Mouse (Mus musculus) midbrain, embryonic 16.5 days (tissue): Measurements from ENCODE around the gene Efna3. TPM values are rescaled to one million over a fixed set of nuclear protein-coding genes. Genes with fewer than 3 reads are reported as not detected.

Source experiments
- ATAC-seq: fragments of 200-750 bp; cut with Nextera tagmentation; 2 replicates; pipeline ENCODE4 v1.8.0; 2017; ENCODE audit warnings: moderate TSS enrichment
- H3K27ac ChIP-seq: fragments of 300-500 bp; sonication (generic); 2 replicates; pipeline ENCODE4 v1.5.1; 2014; ENCODE audit warnings: mild to moderate bottlenecking, low read length, mixed read lengths
- H3K27me3 ChIP-seq: fragments of 300-500 bp; sonication (generic); 2 replicates; pipeline ENCODE4 v1.6.1; 2014; ENCODE audit warnings: low read depth, low read length, mixed read lengths; ENCODE audit not compliant: control insufficient read depth, insufficient read depth
- H3K36me3 ChIP-seq: fragments of 300-500 bp; sonication (generic); 2 replicates; pipeline ENCODE4 v1.6.1; 2014; ENCODE audit warnings: mild to moderate bottlenecking, low read length, moderate library complexity, mixed read lengths; ENCODE audit not compliant: control insufficient read depth, insufficient read depth
- H3K4me1 ChIP-seq: fragments of 300-500 bp; sonication (generic); 2 replicates; pipeline ENCODE4 v1.6.1; 2014; ENCODE audit warnings: mild to moderate bottlenecking, low read length, mixed read lengths; ENCODE audit not compliant: control insufficient read depth, insufficient read depth
- H3K4me2 ChIP-seq: fragments of 300-500 bp; sonication (generic); 2 replicates; pipeline ENCODE4 v1.6.1; 2014; ENCODE audit warnings: mild to moderate bottlenecking, low read length, mixed read lengths
- H3K4me3 ChIP-seq: fragments of 300-500 bp; sonication (generic); 2 replicates; pipeline ENCODE4 v1.5.1; 2014; ENCODE audit warnings: low read depth, mild to moderate bottlenecking, low read length, moderate library complexity, mixed read lengths
- H3K9ac ChIP-seq: fragments of 300-500 bp; sonication (generic); 2 replicates; pipeline ENCODE4 v1.6.1; 2014; ENCODE audit warnings: low read depth, low read length, mixed read lengths
- H3K9me3 ChIP-seq: fragments of 300-500 bp; sonication (generic); replicated peaks from 2 replicates; pipeline ENCODE4 v1.6.1; 2014; ENCODE audit warnings: mild to moderate bottlenecking, low read length, mixed read lengths; ENCODE audit not compliant: control insufficient read depth, poor library complexity, severe bottlenecking
- WGBS: fragments of 180-500 bp; shearing (Covaris S2); extraction: QIAGEN DNeasy Blood & Tissue Kit; methylation state at CpG from one replicate; pipeline ENCODE4 v1.1.7; 2014; 5-methylcytosine and 5-hydroxymethylcytosine counted together
- polyA plus RNA-seq: library from polyadenylated mRNA; unstranded; fragments of >200 nt; fragmentation: Nextera tagmentation; extraction: Ambion mirVana; gene quantifications from 2 replicates; pipeline ENCODE4 v1.2.1, GENCODE M21; 2015

The Efna3 gene
- polyA plus RNA-seq, 1 experiment from 2014 or later = 59.0 TPM

GRCm38 (mm10) chr3:89278107-89278506 lies 44.7 kb downstream of the Efna3 start:
- no peak for ATAC-seq
- 87% methylated on average over 7 of the region's 7 CpGs for WGBS
- Histone ChIP-seq H3K4me2 (peak overlapping the region; percentile 95; the same call in 1 of the 2 replicates), H3K36me3 (no peaks in the 10 kb centered on the region), H3K4me1 (peaks cover 21% of the 10 kb centered on the region), H3K9ac (no peak overlapping the region), H3K27me3 (0 out of 2 replicates have a peak, but pooled peaks cover 4% of the 10 kb centered on the region), H3K9me3 (no peaks in the 10 kb centered on the region), H3K27ac (no peak overlapping the region), H3K4me3 (no peak overlapping the region)

DNA sequence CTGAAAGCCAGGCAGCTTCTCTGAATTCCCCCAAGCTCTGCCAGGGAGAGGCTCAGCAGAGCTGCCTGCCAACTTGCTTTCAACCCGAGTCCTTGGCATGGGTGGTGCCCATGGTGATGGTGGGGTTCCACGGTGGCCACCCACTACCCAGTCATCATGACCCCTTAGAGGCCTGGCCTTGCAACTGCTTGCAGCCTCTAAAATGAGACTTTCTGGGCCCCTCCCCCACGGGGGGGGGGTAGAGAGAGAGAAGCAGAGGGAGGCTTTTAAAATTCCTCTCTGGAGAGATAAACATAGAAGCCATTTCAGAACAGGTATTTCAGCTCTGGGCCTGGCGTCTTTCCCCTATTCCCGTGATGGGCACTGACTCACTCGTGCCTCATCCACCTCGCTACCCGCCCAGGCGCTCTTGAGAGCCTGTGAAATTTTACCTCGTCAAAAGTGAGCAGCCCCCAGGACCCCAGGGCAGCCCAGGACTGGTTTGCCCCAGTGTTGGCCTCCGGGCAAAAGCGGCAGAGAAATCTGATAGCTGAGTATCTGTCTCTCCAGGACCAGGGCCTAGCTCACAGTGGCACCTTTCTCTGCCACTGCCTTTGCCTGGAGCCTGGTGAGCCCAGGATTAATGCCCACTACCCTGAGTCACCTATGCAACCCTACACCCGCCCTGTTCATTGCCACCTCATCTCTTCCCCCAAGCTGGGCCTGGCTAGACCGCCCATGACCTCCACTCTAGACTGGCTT lies 45.3 kb downstream of the Efna3 start:
- H3K4me3 ChIP-seq = no peak overlapping the region

DNA sequence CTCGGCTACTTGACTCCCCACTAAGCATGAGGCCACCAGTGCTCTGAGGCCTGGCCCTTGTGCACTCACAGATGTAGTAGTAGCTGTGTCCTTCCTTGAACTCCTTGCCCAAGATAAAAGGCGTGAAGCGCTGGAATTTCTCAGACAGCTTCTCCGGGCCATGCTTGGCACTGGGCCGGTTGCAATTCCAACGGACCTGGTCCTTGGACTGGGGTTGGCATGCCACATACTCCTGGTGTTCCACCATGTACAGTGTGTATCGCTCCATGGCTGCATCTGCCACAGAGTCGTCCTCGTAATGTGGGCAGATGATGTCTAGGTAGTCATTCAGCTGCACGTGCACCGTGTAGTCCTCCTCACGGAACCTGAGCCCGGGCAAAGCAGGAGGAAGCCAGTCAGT lies 46.7 kb downstream of the Efna3 start:
- no peak for ATAC-seq
- no peak overlapping the region for H3K4me3 ChIP-seq
- peaks cover 17% of the 10 kb centered on the region for H3K4me1 ChIP-seq
- no peaks in the 10 kb centered on the region for H3K27me3 ChIP-seq
- H3K9ac ChIP-seq = no peak overlapping the region
- 93% methylated on average over 13 of the region's 13 CpGs for WGBS
- H3K36me3 ChIP-seq = no peaks in the 10 kb centered on the region
- no peak overlapping the region for H3K27ac ChIP-seq
- no peaks in the 10 kb centered on the region for H3K9me3 ChIP-seq
- no peak overlapping the region for H3K4me2 ChIP-seq

More for the DNA sequence above, 45.3 kb downstream of the Efna3 start:
- H3K36me3 ChIP-seq = no peaks in the 10 kb centered on the region
- no peaks in the 10 kb centered on the region for H3K9me3 ChIP-seq
- peaks cover 21% of the 10 kb centered on the region for H3K4me1 ChIP-seq
- H3K27ac ChIP-seq = no peak overlapping the region
- H3K9ac ChIP-seq = no peak overlapping the region
- WGBS = 61% methylated on average over 14 of the region's 14 CpGs
- no peak for ATAC-seq
- H3K27me3 ChIP-seq = 0 out of 2 replicates have a peak, but pooled peaks cover 4% of the 10 kb centered on the region
- no peak overlapping the region for H3K4me2 ChIP-seq

GRCm38 (mm10) chr3:89271760-89272159 lies 51.0 kb downstream of the Efna3 start:
- Histone ChIP-seq H3K36me3 (no peaks in the 10 kb centered on the region), H3K4me3 (no peak overlapping the region), H3K27ac (no peak overlapping the region), H3K9ac (no peak overlapping the region), H3K27me3 (no peaks in the 10 kb centered on the region), H3K4me2 (no peak overlapping the region), H3K9me3 (no peaks in the 10 kb centered on the region), H3K4me1 (peaks cover 30% of the 10 kb centered on the region)
- no peak for ATAC-seq
- WGBS = 61% methylated on average over 6 of the region's 6 CpGs

DNA sequence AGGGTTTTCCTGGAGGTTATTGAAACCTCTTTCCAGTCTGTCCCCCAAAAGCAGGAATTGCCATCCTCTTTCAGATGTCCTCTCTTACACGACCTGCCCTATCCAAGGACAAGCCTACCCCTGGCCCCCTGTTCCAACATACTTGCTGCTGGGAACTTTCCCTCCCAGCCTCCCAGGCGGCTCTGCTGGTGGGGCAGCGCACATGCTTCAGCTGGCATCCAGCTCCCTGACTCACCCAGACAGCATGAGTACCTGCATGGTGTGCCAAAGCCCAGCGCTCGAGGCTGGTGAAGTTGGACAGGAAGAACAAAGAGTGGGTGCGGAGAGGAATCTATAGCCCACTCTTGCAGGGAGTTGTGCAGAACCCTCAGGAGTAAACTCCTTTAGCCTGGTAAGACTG lies 51.9 kb downstream of the Efna3 start:
- peak overlapping the region; percentile 83 for H3K9ac ChIP-seq
- H3K4me1 ChIP-seq = peaks cover 34% of the 10 kb centered on the region
- H3K4me2 ChIP-seq = peak overlapping the region; percentile 89
- no peak for ATAC-seq
- H3K4me3 ChIP-seq = peak overlapping the region; percentile 58
- WGBS = 66% methylated on average over 6 of the region's 6 CpGs
- no peaks in the 10 kb centered on the region for H3K36me3 ChIP-seq
- H3K27me3 ChIP-seq = no peaks in the 10 kb centered on the region
- H3K27ac ChIP-seq = peak overlapping the region; percentile 81
- H3K9me3 ChIP-seq = no peaks in the 10 kb centered on the region

DNA sequence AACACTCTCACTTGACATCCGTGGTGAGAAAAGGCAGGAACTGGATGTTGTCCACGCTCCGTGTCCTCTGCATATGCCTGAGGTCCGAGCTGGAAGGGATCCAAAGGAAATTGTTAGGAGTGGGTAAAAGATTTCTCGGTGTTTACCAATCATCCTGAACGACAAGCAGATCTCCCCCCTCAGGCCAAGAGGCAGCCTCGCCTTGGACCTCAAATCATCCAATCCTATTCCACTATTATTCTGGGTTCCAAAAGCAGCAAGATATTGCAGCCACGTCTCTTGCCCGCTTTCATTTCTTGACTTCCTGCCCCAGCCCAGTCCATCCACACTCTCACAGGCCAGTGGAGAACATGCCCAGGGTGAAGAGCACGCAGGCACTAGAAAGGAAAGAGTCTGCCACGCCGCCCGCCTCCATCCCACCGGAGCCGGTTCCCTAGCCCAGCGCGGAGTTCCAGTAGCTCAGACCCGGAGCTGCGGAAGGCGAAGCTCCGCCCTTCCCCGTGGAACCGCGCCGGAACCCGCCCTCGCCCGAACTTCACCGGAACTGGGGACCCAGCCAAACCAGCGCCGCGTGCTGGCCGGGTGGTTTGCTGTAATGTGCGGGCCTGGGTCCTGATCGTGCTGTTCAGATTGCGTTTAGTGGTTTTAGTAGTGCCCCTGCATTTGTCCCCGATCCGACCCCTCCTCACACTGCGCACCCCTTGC lies 52.6 kb downstream of the Efna3 start, which contains the start of gene Slc50a1:
Slc50a1 (minus strand) TSS at position 520 of the 705 bp plus-strand sequence.
- peak within 1 kb of the TSS; percentile 81 for H3K27ac ChIP-seq
- H3K27me3 ChIP-seq = no peaks in the 10 kb centered on the region
- peak within 1 kb of the TSS; percentile 58 for H3K4me3 ChIP-seq
- no peaks in the 10 kb centered on the region for H3K9me3 ChIP-seq
- ATAC-seq = peak; percentile 38
- peak within 1 kb of the TSS; percentile 89 for H3K4me2 ChIP-seq
- peaks cover 35% of the 10 kb centered on the region for H3K4me1 ChIP-seq
- WGBS = 3% methylated on average over 39 of the region's 39 CpGs
- H3K9ac ChIP-seq = peak within 1 kb of the TSS; percentile 83
- H3K36me3 ChIP-seq = no peaks in the 10 kb centered on the region

DNA sequence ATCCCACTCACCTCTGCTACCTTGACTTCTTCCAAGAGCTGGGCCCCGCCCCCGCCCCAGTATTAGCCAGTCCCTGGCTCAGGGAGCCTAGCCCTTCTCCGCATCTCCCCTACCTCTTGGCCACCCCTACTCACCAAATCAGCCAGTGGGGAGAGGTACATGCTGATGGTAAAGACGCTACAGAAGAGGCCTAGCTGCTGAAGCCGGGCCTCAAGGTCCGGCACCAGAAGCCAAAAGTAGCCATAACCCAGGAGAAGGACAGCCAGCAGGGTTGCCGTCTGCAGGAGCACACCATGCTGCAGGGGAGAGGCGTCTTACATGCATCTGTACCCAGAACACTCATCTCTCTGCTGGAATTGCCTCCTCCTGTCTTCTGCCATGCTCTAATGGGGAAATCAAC lies 53.8 kb downstream of the Efna3 start:
- no peak for ATAC-seq
- H3K4me1 ChIP-seq = peaks cover 35% of the 10 kb centered on the region
- H3K4me3 ChIP-seq = no peak overlapping the region
- WGBS = 51% methylated on average over 8 of the region's 8 CpGs
- peak overlapping the region; percentile 11; the same call in 1 of the 2 replicates for H3K9ac ChIP-seq
- H3K9me3 ChIP-seq = no peaks in the 10 kb centered on the region
- no peaks in the 10 kb centered on the region for H3K36me3 ChIP-seq
- H3K27me3 ChIP-seq = no peaks in the 10 kb centered on the region
- H3K27ac ChIP-seq = no peak overlapping the region
- H3K4me2 ChIP-seq = peak overlapping the region; percentile 89; the same call in 1 of the 2 replicates

DNA sequence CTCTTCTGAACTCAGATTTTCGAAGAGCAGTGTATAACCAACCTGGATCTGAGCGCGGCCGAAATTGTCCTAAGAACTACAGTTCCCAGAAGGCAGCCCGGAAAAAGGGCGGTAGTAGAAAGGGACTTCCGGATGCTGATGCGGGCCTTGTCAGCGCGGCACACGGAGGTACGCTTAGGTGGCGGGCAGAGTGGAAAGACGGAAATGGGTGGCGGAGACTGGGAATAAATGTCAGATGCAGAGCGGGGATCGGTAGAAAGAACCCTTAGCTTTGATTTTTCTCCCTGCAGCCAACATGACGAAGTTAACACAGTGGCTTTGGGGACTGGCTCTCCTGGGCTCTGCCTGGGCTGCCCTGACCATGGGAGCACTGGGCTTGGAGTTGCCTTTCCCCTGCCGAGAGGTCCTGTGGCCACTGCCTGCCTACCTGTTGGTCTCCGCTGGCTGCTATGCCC lies 56.3 kb downstream of the Efna3 start:
- peaks cover 35% of the 10 kb centered on the region for H3K4me1 ChIP-seq
- peak overlapping the region; percentile 97 for H3K4me2 ChIP-seq
- peak overlapping the region; percentile 86 for H3K27ac ChIP-seq
- no peaks in the 10 kb centered on the region for H3K27me3 ChIP-seq
- peak overlapping the region; percentile 92 for H3K9ac ChIP-seq
- H3K4me3 ChIP-seq = peak overlapping the region; percentile 83
- H3K36me3 ChIP-seq = no peaks in the 10 kb centered on the region
- under 1% methylated on average over 20 of the region's 20 CpGs for WGBS
- peak; percentile 87 for ATAC-seq
- H3K9me3 ChIP-seq = no peaks in the 10 kb centered on the region
